8 mouse cellular contexts compared by ENCODE assay signal in the genomic region with DNA sequence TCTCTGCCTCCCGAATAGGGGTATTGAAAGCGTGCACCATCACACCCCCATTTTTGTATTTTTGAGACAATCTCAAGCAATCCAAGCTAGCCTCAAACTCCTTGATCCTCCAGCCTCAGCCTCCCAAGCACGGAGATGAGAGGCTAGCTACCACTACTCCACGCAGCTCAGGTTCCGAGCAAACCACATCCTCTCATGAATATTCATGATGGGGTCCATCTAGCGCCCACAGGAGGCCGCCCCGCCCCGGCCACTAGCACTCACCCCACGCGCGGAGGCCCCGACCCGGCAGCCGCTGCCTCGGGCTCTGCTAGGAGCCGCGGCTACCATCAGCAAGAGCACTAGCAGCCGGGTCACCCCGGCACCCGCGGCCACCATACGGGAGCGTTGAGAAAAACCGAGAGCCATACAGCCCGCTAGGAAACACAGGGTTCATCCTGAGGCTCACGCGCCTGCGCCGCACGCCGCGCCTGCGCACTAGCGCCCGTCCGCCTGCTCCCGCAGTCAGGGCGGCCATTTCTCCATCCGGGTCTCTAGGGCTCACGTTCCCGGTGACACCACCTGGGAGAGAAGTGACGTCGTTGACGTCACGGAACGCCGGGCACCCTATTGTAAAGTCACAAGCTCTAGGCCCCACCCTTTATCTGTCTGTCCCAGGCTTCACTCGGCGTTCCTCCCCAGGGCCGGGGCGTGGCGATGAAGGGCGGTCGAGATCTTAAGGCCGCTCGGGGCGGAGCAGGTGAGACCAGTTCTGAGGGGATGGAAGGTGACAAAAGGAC. TPM values are rescaled to one million over a fixed set of nuclear protein-coding genes. Genes with fewer than 3 reads are reported as not detected.
DNase-seq lines count a peak whose midpoint lies in the region; ATAC-seq lines count a peak whose summit lies in the region.

A gene (minus strand): TSS at position 538 of the 779 bp plus-strand sequence.
A gene (plus strand): TSS at position 590 of the 779 bp plus-strand sequence.

- H3K27me3 ChIP-seq in heart, embryonic 14.5 days (ENCODE audit: control insufficient read depth, insufficient read depth, low read length), result peaks cover 9% of the 10 kb centered on the region; the same call in 1 of the 2 replicates
- H3K27me3 ChIP-seq in liver, embryonic 13.5 days, result peaks cover 22% of the 10 kb centered on the region
- no peaks in the 10 kb centered on the region for H3K27me3 ChIP-seq in stomach, embryonic 16.5 days (ENCODE audit: control insufficient read depth, insufficient read depth, low read length)

- H3K4me2 ChIP-seq in heart, embryonic 14.5 days (ENCODE audit: low read length), result peak within 1 kb of the TSS; percentile 85
- peak within 1 kb of the TSS; percentile 95 for H3K4me2 ChIP-seq in liver, embryonic 13.5 days
- peak within 1 kb of the TSS; percentile 98 for H3K4me2 ChIP-seq in stomach, embryonic 16.5 days (ENCODE audit: low read depth, low read length)

- WGBS in heart, embryonic 14.5 days, result under 1% methylated on average over 58 of the region's 58 CpGs
- WGBS in liver, embryonic 13.5 days (ENCODE audit: insufficient replicate concordance), result under 1% methylated on average over 58 of the region's 58 CpGs
- under 1% methylated on average over 58 of the region's 58 CpGs for WGBS in stomach, embryonic 16.5 days

- peak; percentile 94 for ATAC-seq in CD4-positive, CD25-positive, alpha-beta regulatory T cell, adult 4 months
- peak; percentile 91 for ATAC-seq in heart, embryonic 14.5 days (ENCODE audit: insufficient number of reproducible peaks, insufficient read depth, low FRiP score, low read depth)
- ATAC-seq in liver, embryonic 13.5 days (ENCODE audit: low read depth), result peak; percentile 93
- peak; percentile 98 for ATAC-seq in stomach, embryonic 16.5 days (ENCODE audit: insufficient read depth, low FRiP score)

- H3K36me3 ChIP-seq in heart, embryonic 14.5 days (ENCODE audit: control insufficient read depth, insufficient read depth, low read length), result peaks cover 31% of the 10 kb centered on the region
- H3K36me3 ChIP-seq in liver, embryonic 13.5 days, result peaks cover 34% of the 10 kb centered on the region
- peaks cover 10% of the 10 kb centered on the region; the same call in 1 of the 2 replicates for H3K36me3 ChIP-seq in stomach, embryonic 16.5 days (ENCODE audit: control insufficient read depth, insufficient read depth, low read length)

- peak within 1 kb of the TSS; percentile 79 to 91 for H3K27ac ChIP-seq in heart, embryonic 14.5 days (replicated peaks in 1 of 2; ENCODE audit: control insufficient read depth in 1 of 2, insufficient read depth in 1 of 2, low read depth in 2 of 2, low read length in 2 of 2)
- peak within 1 kb of the TSS; percentile 96 for H3K27ac ChIP-seq in liver, embryonic 13.5 days
- peak within 1 kb of the TSS; percentile 95 for H3K27ac ChIP-seq in stomach, embryonic 16.5 days (ENCODE audit: low read length)

- H3K9me3 ChIP-seq in heart, embryonic 14.5 days (ENCODE audit: control insufficient read depth, low read length), result no peaks in the 10 kb centered on the region
- H3K9me3 ChIP-seq in liver, embryonic 13.5 days (replicated peaks), result no peaks in the 10 kb centered on the region
- H3K9me3 ChIP-seq in stomach, embryonic 16.5 days (replicated peaks; ENCODE audit: control insufficient read depth, low read length), result no peaks in the 10 kb centered on the region

- peak within 1 kb of the TSS; percentile 69 to 76 for H3K4me3 ChIP-seq in heart, embryonic 14.5 days (ENCODE audit: control insufficient read depth in 1 of 2, insufficient read depth in 1 of 2, low read depth in 1 of 2, low read length in 2 of 2)
- H3K4me3 ChIP-seq in liver, embryonic 13.5 days (replicated peaks), result peak within 1 kb of the TSS; percentile 78
- H3K4me3 ChIP-seq in stomach, embryonic 16.5 days (replicated peaks; ENCODE audit: low read length), result peak within 1 kb of the TSS; percentile 79

- peak within 1 kb of the TSS; percentile 83 for H3K9ac ChIP-seq in heart, embryonic 14.5 days (ENCODE audit: low read length)
- H3K9ac ChIP-seq in liver, embryonic 13.5 days, result peak within 1 kb of the TSS; percentile 86
- H3K9ac ChIP-seq in stomach, embryonic 16.5 days (ENCODE audit: low read length), result peak within 1 kb of the TSS; percentile 91

- peak; percentile 98 for DNase-seq in c-Kit-negative CD71-positive TER-119-positive erythroid progenitor cells, embryonic 14.5 days (ENCODE audit: low read depth, low spot score)
- peak; percentile 92 for DNase-seq in fibroblast of lung, adult 2 months (ENCODE audit: low read depth)
- DNase-seq in kidney, postnatal 14 days, result peak; percentile 99
- peak; percentile 98 for DNase-seq in liver, embryonic 13.5 days
- DNase-seq in neural tube, embryonic 10.5 days (ENCODE audit: extremely low spot score, low spot score), result peak; percentile 100

- peaks cover 7 to 8% of the 10 kb centered on the region in 2 experiments for H3K4me1 ChIP-seq in heart, embryonic 14.5 days (ENCODE audit: control insufficient read depth in 2 of 2, insufficient read depth in 2 of 2, low read length in 2 of 2)
- peaks cover 45% of the 10 kb centered on the region for H3K4me1 ChIP-seq in liver, embryonic 13.5 days (replicated peaks)
- peaks cover 15% of the 10 kb centered on the region for H3K4me1 ChIP-seq in stomach, embryonic 16.5 days (ENCODE audit: control insufficient read depth, insufficient read depth, low read length)

RNA-seq across cellular contexts. Expression of the first gene that starts in this region (rescaled TPM):
- polyA plus RNA-seq in CD4-positive, CD25-positive, alpha-beta regulatory T cell, adult 4 months (2017; shearing (Covaris generic)), result 10 to 100 TPM; 15.2 to 16.1 TPM
- 101 and 114 TPM in 2 replicates for polyA plus RNA-seq in heart, embryonic 14.5 days (2014; fragmentation: Nextera tagmentation; extraction: Ambion mirVana)
- 43.3 and 46.0 TPM in 2 replicates for polyA plus RNA-seq in liver, embryonic 13.5 days (2015; fragmentation: Nextera tagmentation; extraction: Ambion mirVana)
- polyA plus RNA-seq in stomach, embryonic 16.5 days (2015; fragmentation: Nextera tagmentation; extraction: Ambion mirVana), result 69.9 and 80.7 TPM in 2 replicates

RNA-seq across cellular contexts. Expression of the second gene that starts in this region (rescaled TPM):
- 1 to 10 TPM; 3.9 to 5.4 TPM for polyA plus RNA-seq in CD4-positive, CD25-positive, alpha-beta regulatory T cell, adult 4 months (2017; shearing (Covaris generic))
- 8.7 and 9.2 TPM in 2 replicates for polyA plus RNA-seq in heart, embryonic 14.5 days (2014; fragmentation: Nextera tagmentation; extraction: Ambion mirVana)
- 1.3 and 1.5 TPM in 2 replicates for polyA plus RNA-seq in liver, embryonic 13.5 days (2015; fragmentation: Nextera tagmentation; extraction: Ambion mirVana)
- 7.0 and 8.2 TPM in 2 replicates for polyA plus RNA-seq in stomach, embryonic 16.5 days (2015; fragmentation: Nextera tagmentation; extraction: Ambion mirVana)

Comparison
In these comparisons a context has a peak if more than half of its experiments do, and no peak if none do; other contexts are left out.
1. Peak in every context shown above with its lines: DNase-seq, ATAC-seq, H3K4me3 ChIP-seq and H3K27ac ChIP-seq.